Mouse (Mus musculus) CD4-positive helper T cell, adult 2 months (primary cell): Measurements from ENCODE around the gene Tmprss11b.
"Not testable (repeated sequence)": the region's sequence is repeated elsewhere in the genome, so short reads cannot be mapped to it uniquely, and the experiment has no call there.

Source experiments
- DNase-seq: peaks from one replicate; pipeline ENCODE4 v3.0.0-alpha.2; 2012; ENCODE audit warnings: low read depth, missing footprints, low spot score

The Tmprss11b gene

DNA sequence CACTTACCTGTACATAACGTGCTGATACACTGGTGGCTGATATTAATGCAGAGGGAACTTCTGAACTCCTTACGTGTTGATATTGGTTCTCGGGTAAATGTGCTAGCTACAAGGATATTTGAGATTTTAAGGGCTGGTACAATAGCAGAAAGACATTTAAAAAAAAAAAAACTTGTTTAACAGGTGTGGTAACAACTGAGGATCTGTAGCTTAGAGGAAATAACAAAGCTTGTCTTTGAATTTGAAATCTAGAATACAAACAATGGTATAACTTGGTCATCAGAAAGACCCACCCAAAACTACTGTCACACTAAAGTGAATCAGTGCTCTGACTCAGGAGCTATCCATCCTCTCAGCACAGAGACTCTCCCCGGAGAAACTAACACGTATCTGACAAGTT lies at the start of gene Tmprss11b:
Tmprss11b (minus strand) TSS at position 101 of the 400 bp plus-strand sequence.
- no peak for DNase-seq

DNA sequence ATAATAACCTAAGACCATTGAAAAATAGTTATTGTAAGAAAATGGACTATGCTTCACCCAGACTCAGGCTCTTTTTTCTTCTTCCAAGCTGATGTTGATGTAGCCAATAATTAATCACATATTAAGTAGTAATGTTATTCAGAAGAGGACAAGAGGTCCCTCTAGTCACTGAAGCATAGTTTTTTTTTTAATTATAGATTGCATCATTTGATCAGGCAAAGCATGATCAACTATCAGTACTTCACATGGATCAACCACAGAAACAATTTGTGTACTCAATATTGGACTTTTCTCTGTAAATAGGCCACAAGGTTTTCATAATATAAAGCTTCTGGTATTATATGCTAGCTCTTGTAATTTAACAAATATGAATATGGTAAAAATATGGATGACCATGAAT lies 48.9 kb upstream of the Tmprss11b start:
- no peak for DNase-seq

DNA sequence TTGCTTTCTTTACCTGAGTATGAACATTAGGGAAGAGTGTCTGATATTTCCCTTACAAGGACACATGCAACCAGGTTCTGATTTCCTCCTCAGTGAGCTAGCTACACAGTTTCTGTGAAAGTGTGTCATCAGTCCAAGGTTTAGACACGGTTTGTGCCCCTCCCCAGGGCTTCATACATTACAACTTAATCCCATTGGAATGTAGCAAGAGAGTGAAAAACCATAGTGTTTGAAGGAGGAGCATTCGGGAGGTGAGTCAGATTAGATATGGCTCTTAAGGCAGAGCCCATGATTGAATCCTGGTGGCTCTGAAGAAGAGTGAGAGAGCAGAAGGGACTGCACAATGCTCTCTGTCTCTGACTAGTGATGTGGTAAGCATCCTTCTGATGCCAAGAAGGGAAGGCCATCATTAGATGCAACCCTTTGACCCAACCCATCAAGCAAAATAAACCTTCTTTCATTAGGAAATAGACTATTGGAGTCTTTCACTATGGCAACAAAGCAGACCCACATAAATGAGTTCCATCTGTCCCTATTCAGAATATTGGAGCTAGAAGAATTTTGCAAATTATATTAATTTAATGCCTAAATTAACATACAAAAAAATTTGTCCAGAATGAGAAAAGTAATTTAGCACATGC lies 46.8 kb upstream of the Tmprss11b start:
- no peak for DNase-seq

DNA sequence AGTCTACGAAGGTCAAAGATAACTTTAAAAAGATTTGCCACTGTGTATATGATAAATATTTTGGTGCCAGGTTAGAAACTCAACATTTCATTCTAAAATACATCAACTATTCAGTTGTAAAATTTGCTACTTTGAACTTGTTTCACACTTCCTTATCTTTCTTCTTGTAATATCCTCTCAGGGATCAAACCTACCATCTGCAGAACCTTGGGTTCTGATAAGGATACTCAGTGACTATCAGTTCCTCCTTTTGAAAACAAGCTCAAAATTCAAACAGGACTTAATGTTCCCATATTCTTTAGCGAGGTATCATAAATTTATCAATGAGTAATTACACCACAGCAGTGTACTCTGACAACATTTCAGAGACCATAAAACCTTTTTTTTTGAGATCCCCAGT lies 38.8 kb upstream of the Tmprss11b start:
- no peak for DNase-seq

DNA sequence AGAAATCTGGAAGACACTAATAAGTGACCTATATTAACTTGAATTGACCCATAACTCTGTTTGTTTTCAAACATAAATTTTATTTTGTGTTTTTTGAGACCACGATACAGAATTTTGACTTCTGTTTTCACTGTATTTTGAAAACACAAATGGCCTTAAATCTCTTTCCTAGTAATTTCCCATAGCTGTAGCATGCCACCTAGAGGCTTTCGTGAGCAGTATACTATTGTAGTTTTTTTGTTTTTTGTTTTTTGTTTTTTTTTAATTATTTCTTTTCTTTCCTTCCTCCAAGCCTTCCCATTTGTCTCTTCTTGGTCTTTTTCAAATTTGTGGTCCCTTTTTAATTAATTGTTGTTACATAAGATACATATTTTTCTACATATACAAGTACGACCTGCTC lies 28.8 kb upstream of the Tmprss11b start:
- no peak for DNase-seq

DNA sequence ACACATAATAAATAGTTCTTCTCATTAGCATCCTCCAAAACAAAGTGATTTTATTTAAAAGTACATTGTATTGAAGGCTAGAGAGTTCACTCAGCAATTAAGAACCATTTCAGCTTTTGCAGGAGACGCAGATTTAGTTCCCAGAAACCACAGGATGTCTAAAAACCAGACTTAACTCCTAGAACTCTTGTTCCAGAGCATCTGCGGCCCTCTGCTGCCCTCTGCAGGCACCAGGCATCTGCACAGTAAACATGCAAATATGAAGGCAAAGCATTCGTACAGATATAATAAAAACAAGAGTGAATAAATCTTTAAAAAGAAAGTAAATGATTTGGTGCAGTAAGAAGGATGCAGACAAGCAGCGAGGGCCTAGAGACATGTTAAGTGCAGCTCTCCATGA lies 8.5 kb upstream of the Tmprss11b start:
- DNase-seq = no peak

DNA sequence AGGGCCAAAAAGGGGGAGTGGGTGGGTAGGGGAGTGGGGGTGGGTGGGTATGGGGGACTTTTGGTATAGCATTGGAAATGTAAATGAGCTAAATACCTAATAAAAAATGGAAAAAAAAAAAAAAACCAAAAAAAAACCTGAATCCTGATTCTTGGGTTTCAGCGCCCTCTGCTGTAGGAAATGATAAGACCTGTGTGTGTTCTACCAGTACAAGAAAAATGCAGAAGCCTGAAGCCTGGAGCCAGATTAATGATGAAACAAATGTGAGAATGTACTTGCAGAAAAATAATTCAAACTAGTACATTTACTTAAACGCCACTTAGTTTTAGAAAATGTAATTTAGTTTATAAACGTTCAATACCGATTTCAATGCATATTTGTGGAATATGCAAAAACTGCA lies 27.0 kb downstream of the Tmprss11b start:
- not testable (repeated sequence) for DNase-seq

DNA sequence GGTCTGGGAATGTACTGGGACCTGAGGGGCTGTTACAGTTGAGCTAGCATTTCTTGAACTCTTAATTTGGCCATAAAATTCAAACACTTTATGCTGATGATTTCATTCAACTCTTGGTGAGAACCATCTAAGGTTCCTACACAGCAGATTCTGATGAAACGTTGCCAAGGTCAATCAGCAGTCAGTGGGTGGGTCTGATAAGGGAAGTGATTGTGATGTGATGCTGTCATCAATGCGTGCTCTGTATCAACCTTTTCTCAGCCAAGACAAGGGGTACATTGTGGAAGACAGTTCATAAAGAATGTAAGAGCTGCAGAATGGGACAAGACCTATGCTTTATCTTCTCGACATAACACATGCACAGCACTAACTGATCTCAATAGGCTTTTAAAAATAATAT lies 35.4 kb downstream of the Tmprss11b start:
- DNase-seq = no peak

DNA sequence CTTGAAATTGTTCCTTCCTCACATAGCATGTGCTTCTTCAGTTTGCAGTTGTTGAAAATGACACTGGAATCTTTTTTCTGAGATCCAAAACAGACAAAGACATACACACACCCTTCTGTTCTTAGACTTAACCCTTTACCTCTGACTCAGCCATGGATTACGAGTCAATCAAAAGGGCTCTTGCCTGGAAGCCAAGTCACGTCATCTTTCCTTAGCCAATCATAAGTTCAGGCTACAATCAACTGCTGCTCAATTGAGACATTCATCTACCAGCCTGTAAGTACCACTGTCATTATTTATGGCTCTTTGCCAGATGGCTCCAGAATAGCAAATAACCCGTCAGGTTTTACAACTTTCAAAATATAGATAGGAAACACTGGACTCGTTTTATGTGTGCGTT lies 43.8 kb downstream of the Tmprss11b start, which contains the start of gene Tmprss11f:
Tmprss11f (minus strand) TSS at position 101 of the 400 bp plus-strand sequence.
- DNase-seq = no peak

DNA sequence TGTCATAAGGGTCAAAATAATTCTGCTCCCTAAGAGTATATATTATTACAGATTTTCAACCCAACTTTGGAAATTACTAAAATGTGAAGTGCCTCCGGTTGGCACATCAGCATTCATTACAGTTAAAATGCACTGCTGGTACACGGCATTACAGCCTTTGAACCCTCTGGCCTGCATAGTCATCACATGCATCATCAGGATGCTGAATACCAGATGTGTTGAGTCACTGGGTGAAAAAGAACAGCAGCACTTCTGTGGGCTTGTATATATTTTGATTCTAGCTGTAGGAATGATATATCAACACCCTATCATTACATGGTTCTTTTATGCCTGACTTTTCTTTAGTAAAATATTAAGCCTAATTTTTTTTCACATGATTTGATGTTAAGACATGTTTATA lies 45.5 kb downstream of the Tmprss11b start:
- DNase-seq = no peak

DNA sequence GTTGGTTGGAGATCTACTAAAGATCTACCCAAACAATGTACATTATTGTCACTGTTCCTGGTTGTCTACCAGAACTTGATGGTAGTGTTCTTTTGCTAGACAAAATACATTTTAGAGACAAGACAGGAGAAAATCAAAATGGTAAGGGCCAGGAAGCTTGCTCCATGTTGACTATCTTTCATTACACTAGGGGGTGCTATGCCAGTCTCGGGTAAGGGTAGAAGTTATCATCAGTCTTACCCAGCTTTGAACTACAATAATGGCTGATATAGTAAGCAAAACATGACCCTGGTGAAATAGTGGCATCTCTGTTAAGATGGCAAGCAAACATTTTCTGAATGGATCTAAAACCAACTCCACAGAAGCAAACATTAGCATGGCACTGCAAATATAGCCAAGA lies 54.4 kb downstream of the Tmprss11b start:
- no peak for DNase-seq
